Mouse (Mus musculus): ENCODE results near the gene Gm1140. TPM values are rescaled to one million over a fixed set of nuclear protein-coding genes. Genes with fewer than 3 reads are reported as not detected.
"Not testable (repeated sequence)": the region's sequence is repeated elsewhere in the genome, so short reads cannot be mapped to it uniquely, and the experiment has no call there.

Gene Gm1140
- total RNA-seq (2021), result not detected
- long read RNA-seq, experiment 1, result 0 reads
- long read RNA-seq, experiment 2, result 0 reads

GRCm38 (mm10) chrX:67693462-67693861 lies at the start of gene Gm1140:
Gene Gm1140, minus strand, starts transcription at chrX:67693562.
- intact Hi-C loops (cut with DNase I); DNase-seq: not testable (repeated sequence)

- intact Hi-C loops (cut with DNase I); DNase-seq: not testable (repeated sequence)
Observed at GRCm38 (mm10) chrX:67695398-67695797, 2.0 kb upstream of the Gm1140 start, which contains the start of gene Gm14692. Gene Gm14692, plus strand, starts transcription at chrX:67695698.

Other genes starting within 250 kb of the Gm1140 start
- not detected for gene Gm14692, start 2.1 kb upstream of the Gm1140 start, total RNA-seq (2021)
- gene 4933436I01Rik, start 227.9 kb upstream of the Gm1140 start, total RNA-seq (2021), result not detected

Data from heart, postnatal 14 days (tissue).